Mouse (Mus musculus): ENCODE data around the gene Exoc4.

- no peak for TF ChIP-seq CTCF (IDR thresholded peaks at IDR 0.05; ENCODE audit: low read depth)
- no peak for TF ChIP-seq EP300 (IDR thresholded peaks at IDR 0.05; ENCODE audit: low read depth)
These were observed 624.1 kb downstream of the Exoc4 start for GRCm38 (mm10) chr6:33873000-33873399.
